Mouse (Mus musculus): Measurements from ENCODE around the gene Cdc37l1. TPM values are rescaled to one million over a fixed set of nuclear protein-coding genes. Genes with fewer than 3 reads are reported as not detected.

Cdc37l1 gene
- polyA plus RNA-seq, 1 experiment from 2014 or later = 18.1 TPM

GRCm38 (mm10) chr19:29050186-29050980, 60.2 kb downstream of the Cdc37l1 start:
- no peaks in the 10 kb centered on the region for H3K9me3 ChIP-seq (replicated peaks)
- no peak overlapping the region for H3K4me3 ChIP-seq
- ATAC-seq = no peak
- H3K27ac ChIP-seq = no peak overlapping the region
- H3K4me1 ChIP-seq = peaks cover 61% of the 10 kb centered on the region
- no peak overlapping the region for H3K4me2 ChIP-seq
- no peak overlapping the region for H3K9ac ChIP-seq
- no peaks in the 10 kb centered on the region for H3K27me3 ChIP-seq (replicated peaks)
- WGBS (ENCODE audit: insufficient replicate concordance) = 70% methylated on average over 9 of the region's 9 CpGs
- H3K36me3 ChIP-seq = no peaks in the 10 kb centered on the region

GRCm38 (mm10) chr19:29052786-29053185, 62.6 kb downstream of the Cdc37l1 start:
- H3K9ac ChIP-seq = no peak overlapping the region
- peak overlapping the region; percentile 20; the same call in 1 of the 2 replicates for H3K4me2 ChIP-seq
- peaks cover 42% of the 10 kb centered on the region for H3K4me1 ChIP-seq
- no peak overlapping the region for H3K4me3 ChIP-seq
- no peak overlapping the region for H3K27ac ChIP-seq
- H3K27me3 ChIP-seq (replicated peaks) = 0 out of 2 replicates have a peak, but pooled peaks cover 4% of the 10 kb centered on the region
- no peaks in the 10 kb centered on the region for H3K9me3 ChIP-seq (replicated peaks)
- ATAC-seq = no peak
- WGBS (ENCODE audit: insufficient replicate concordance) = 47% methylated on average over 12 of the region's 12 CpGs
- H3K36me3 ChIP-seq = no peaks in the 10 kb centered on the region

GRCm38 (mm10) chr19:29054594-29054993, 64.4 kb downstream of the Cdc37l1 start:
- no peak for ATAC-seq
- Histone ChIP-seq H3K9me3 (replicated peaks) (no peaks in the 10 kb centered on the region), H3K4me2 (no peak overlapping the region), H3K27me3 (replicated peaks) (0 out of 2 replicates have a peak, but pooled peaks cover 4% of the 10 kb centered on the region), H3K36me3 (no peaks in the 10 kb centered on the region), H3K27ac (no peak overlapping the region), H3K4me1 (peaks cover 35% of the 10 kb centered on the region), H3K4me3 (no peak overlapping the region), H3K9ac (no peak overlapping the region)
- 67% methylated on average over 6 of the region's 6 CpGs for WGBS (ENCODE audit: insufficient replicate concordance)

GRCm38 (mm10) chr19:29055469-29055868, 65.3 kb downstream of the Cdc37l1 start:
- 73% methylated on average over 4 of the region's 4 CpGs for WGBS (ENCODE audit: insufficient replicate concordance)

GRCm38 (mm10) chr19:29058741-29059140, 68.6 kb downstream of the Cdc37l1 start:
- 51% methylated on average over 5 of the region's 5 CpGs for WGBS (ENCODE audit: insufficient replicate concordance)

More at GRCm38 (mm10) chr19:29055469-29055868, 65.3 kb downstream of the Cdc37l1 start:
- Histone ChIP-seq H3K4me1 (peaks cover 35% of the 10 kb centered on the region), H3K4me3 (no peak overlapping the region), H3K27me3 (replicated peaks) (0 out of 2 replicates have a peak, but pooled peaks cover 4% of the 10 kb centered on the region), H3K27ac (no peak overlapping the region), H3K9me3 (replicated peaks) (no peaks in the 10 kb centered on the region), H3K4me2 (no peak overlapping the region), H3K9ac (no peak overlapping the region), H3K36me3 (no peaks in the 10 kb centered on the region)
- no peak for ATAC-seq

GRCm38 (mm10) chr19:29059688-29060087, 69.5 kb downstream of the Cdc37l1 start:
- 76% methylated on average over 2 of the region's 2 CpGs for WGBS (ENCODE audit: insufficient replicate concordance)
- H3K4me1 ChIP-seq = peaks cover 20% of the 10 kb centered on the region
- ATAC-seq = no peak
- no peak overlapping the region for H3K4me3 ChIP-seq
- 0 out of 2 replicates have a peak, but pooled peaks cover 4% of the 10 kb centered on the region for H3K27me3 ChIP-seq (replicated peaks)
- no peak overlapping the region for H3K9ac ChIP-seq
- no peaks in the 10 kb centered on the region for H3K36me3 ChIP-seq
- no peak overlapping the region for H3K4me2 ChIP-seq
- H3K27ac ChIP-seq = no peak overlapping the region
- H3K9me3 ChIP-seq (replicated peaks) = no peaks in the 10 kb centered on the region

More at GRCm38 (mm10) chr19:29058741-29059140, 68.6 kb downstream of the Cdc37l1 start:
- H3K27ac ChIP-seq = peak overlapping the region; percentile 34
- ATAC-seq = no peak
- H3K4me1 ChIP-seq = peaks cover 17% of the 10 kb centered on the region
- H3K9ac ChIP-seq = no peak overlapping the region
- H3K9me3 ChIP-seq (replicated peaks) = no peaks in the 10 kb centered on the region
- no peak overlapping the region for H3K4me3 ChIP-seq
- no peaks in the 10 kb centered on the region for H3K36me3 ChIP-seq
- H3K27me3 ChIP-seq (replicated peaks) = 0 out of 2 replicates have a peak, but pooled peaks cover 4% of the 10 kb centered on the region
- no peak overlapping the region for H3K4me2 ChIP-seq

GRCm38 (mm10) chr19:29060299-29060698, 70.1 kb downstream of the Cdc37l1 start:
- H3K27me3 ChIP-seq (replicated peaks) = 0 out of 2 replicates have a peak, but pooled peaks cover 4% of the 10 kb centered on the region
- no peak for ATAC-seq
- no peaks in the 10 kb centered on the region for H3K9me3 ChIP-seq (replicated peaks)
- WGBS (ENCODE audit: insufficient replicate concordance) = 73% methylated on average over 6 of the region's 6 CpGs
- H3K36me3 ChIP-seq = no peaks in the 10 kb centered on the region
- no peak overlapping the region for H3K27ac ChIP-seq
- no peak overlapping the region for H3K4me2 ChIP-seq
- H3K4me3 ChIP-seq = no peak overlapping the region
- H3K9ac ChIP-seq = no peak overlapping the region
- H3K4me1 ChIP-seq = peaks cover 26% of the 10 kb centered on the region

GRCm38 (mm10) chr19:29063009-29063408, 72.9 kb downstream of the Cdc37l1 start:
- Histone ChIP-seq H3K27me3 (replicated peaks) (no peaks in the 10 kb centered on the region), H3K36me3 (no peaks in the 10 kb centered on the region), H3K4me2 (no peak overlapping the region; the same call in 1 of the 2 replicates), H3K9ac (peak overlapping the region; percentile 56; the same call in 1 of the 2 replicates), H3K9me3 (replicated peaks) (no peaks in the 10 kb centered on the region), H3K27ac (peak overlapping the region; percentile 83), H3K4me3 (no peak overlapping the region), H3K4me1 (peaks cover 45% of the 10 kb centered on the region)
- 68% methylated on average over 5 of the region's 5 CpGs for WGBS (ENCODE audit: insufficient replicate concordance)
- ATAC-seq = no peak

GRCm38 (mm10) chr19:29063577-29064363, 73.6 kb downstream of the Cdc37l1 start:
- H3K9ac ChIP-seq = peak overlapping the region; percentile 72
- H3K4me1 ChIP-seq = peaks cover 49% of the 10 kb centered on the region
- H3K27ac ChIP-seq = peak overlapping the region; percentile 98
- H3K4me3 ChIP-seq = peak overlapping the region; percentile 40
- no peaks in the 10 kb centered on the region for H3K9me3 ChIP-seq (replicated peaks)
- no peaks in the 10 kb centered on the region for H3K27me3 ChIP-seq (replicated peaks)
- no peaks in the 10 kb centered on the region for H3K36me3 ChIP-seq
- ATAC-seq = peak; percentile 56
- WGBS (ENCODE audit: insufficient replicate concordance) = 9% methylated on average over 18 of the region's 18 CpGs
- H3K4me2 ChIP-seq = peak overlapping the region; percentile 67

GRCm38 (mm10) chr19:29064451-29065102, 74.4 kb downstream of the Cdc37l1 start:
- H3K4me3 ChIP-seq = peak overlapping the region; percentile 40
- peak overlapping the region; percentile 98 for H3K27ac ChIP-seq
- peaks cover 52% of the 10 kb centered on the region for H3K4me1 ChIP-seq
- 8% methylated on average over 9 of the region's 9 CpGs for WGBS (ENCODE audit: insufficient replicate concordance)
- peak; percentile 92 for ATAC-seq
- no peaks in the 10 kb centered on the region for H3K27me3 ChIP-seq (replicated peaks)
- peak overlapping the region; percentile 67 for H3K4me2 ChIP-seq
- H3K9ac ChIP-seq = peak overlapping the region; percentile 72
- no peaks in the 10 kb centered on the region for H3K9me3 ChIP-seq (replicated peaks)
- H3K36me3 ChIP-seq = peaks cover 5% of the 10 kb centered on the region

GRCm38 (mm10) chr19:29066981-29067471, 76.9 kb downstream of the Cdc37l1 start:
- H3K9ac ChIP-seq = peak overlapping the region; percentile 79
- no peaks in the 10 kb centered on the region for H3K9me3 ChIP-seq (replicated peaks)
- WGBS (ENCODE audit: insufficient replicate concordance) = 3% methylated on average over 11 of the region's 11 CpGs
- H3K4me1 ChIP-seq = peaks cover 68% of the 10 kb centered on the region
- peaks cover 5% of the 10 kb centered on the region for H3K36me3 ChIP-seq
- peak; percentile 78 for ATAC-seq
- peak overlapping the region; percentile 68 for H3K4me3 ChIP-seq
- H3K4me2 ChIP-seq = peak overlapping the region; percentile 68
- H3K27me3 ChIP-seq (replicated peaks) = no peaks in the 10 kb centered on the region
- H3K27ac ChIP-seq = peak overlapping the region; percentile 98

All from liver, embryonic 12.5 days (tissue).